Mouse (Mus musculus) ES-E14 (cell line): ENCODE measurements around the gene Tm9sf4. TPM values are rescaled to one million over a fixed set of nuclear protein-coding genes. Genes with fewer than 3 reads are reported as not detected.

Experiments used
- DNase-seq: peaks from one replicate; pipeline ENCODE4 v3.0.0-alpha.2; 2013; ENCODE audit warnings: low read depth, low spot score
- H3K27ac ChIP-seq: 2 replicates; pipeline ENCODE4 v1.5.1; 2012; ENCODE audit warnings: low read depth, mild to moderate bottlenecking, low read length, moderate library complexity, mixed read lengths; ENCODE audit not compliant: poor library complexity, insufficient read depth, severe bottlenecking
- H3K36me3 ChIP-seq: 2 replicates; pipeline ENCODE4 v1.6.1; 2012; ENCODE audit warnings: mild to moderate bottlenecking, low read length, moderate library complexity, mixed read lengths; ENCODE audit not compliant: control insufficient read depth, poor library complexity, insufficient read depth, severe bottlenecking
- H3K4me1 ChIP-seq, 2 experiments: fragments of 150-350 bp in 1 of 2; sonication (generic) in 1 of 2; 2 replicates each; pipeline ENCODE4 v1.6.1; 2012; ENCODE audit warnings: low read length in 2 of 2, mild to moderate bottlenecking in 1 of 2, mixed read lengths in 1 of 2; ENCODE audit not compliant: control insufficient read depth in 2 of 2, insufficient read depth in 2 of 2, poor library complexity in 1 of 2
- H3K4me3 ChIP-seq, 2 experiments: fragments of 150-350 bp in 1 of 2; sonication (generic) in 1 of 2; 2 replicates each; pipeline ENCODE4 v1.5.1; 2012; ENCODE audit warnings: low read length in 2 of 2, low read depth in 1 of 2, mild to moderate bottlenecking in 1 of 2, mixed read lengths in 1 of 2; ENCODE audit not compliant: insufficient read depth in 1 of 2, poor library complexity in 1 of 2, severe bottlenecking in 1 of 2
- H3K9ac ChIP-seq: 2 replicates; pipeline ENCODE4 v1.6.1; 2012; ENCODE audit warnings: low read depth, mild to moderate bottlenecking, low read length, mixed read lengths; ENCODE audit not compliant: poor library complexity, insufficient read depth, severe bottlenecking
- H3K9me3 ChIP-seq: fragments of 150-350 bp; sonication (generic); 2 replicates; pipeline ENCODE4 v1.6.1; 2012; ENCODE audit warnings: low read depth, mild to moderate bottlenecking, low read length; ENCODE audit not compliant: control insufficient read depth, insufficient read depth
- CHD2 ChIP-seq: IDR thresholded peaks from 2 replicates; pipeline ENCODE4 v1.6.1; 2014; ENCODE audit warnings: mild to moderate bottlenecking, low read depth, low read length, inconsistent platforms
- HCFC1 ChIP-seq: IDR thresholded peaks from 2 replicates; pipeline ENCODE4 v1.6.1; 2012; ENCODE audit warnings: low read length, inconsistent platforms, borderline replicate concordance; ENCODE audit not compliant: insufficient read depth
- MAFK ChIP-seq: IDR thresholded peaks from 2 replicates; pipeline ENCODE4 v1.6.1; 2014; ENCODE audit warnings: mild to moderate bottlenecking, low read depth, low read length, inconsistent platforms; ENCODE audit not compliant: insufficient read depth
- ZC3H11A ChIP-seq: IDR thresholded peaks from 2 replicates; pipeline ENCODE4 v1.6.1; 2012; ENCODE audit warnings: low read depth, mild to moderate bottlenecking, inconsistent platforms, low read length, borderline replicate concordance
- ZNF384 ChIP-seq: IDR thresholded peaks from 2 replicates; pipeline ENCODE4 v1.6.1; 2012; ENCODE audit warnings: low read depth, low read length, inconsistent platforms
- in situ Hi-C, 2 experiments: fragments of 600-800 bp; cut with MboI; formaldehyde crosslinking; loops; one replicate each; pipeline ENCODE4 v1.15.1; 2025; ENCODE audit warnings: low sequenced_read_pairs in 2 of 2, inconsistent platforms in 1 of 2; ENCODE audit not compliant: unreplicated experiment in 2 of 2
- total RNA-seq: library from RNA; depleted of rRNA; stranded (reverse); fragments of 300-350 nt; gene quantifications from 2 replicates; pipeline ENCODE4 v1.2.3, GENCODE M21; 2012

Gene Tm9sf4
- total RNA-seq, 1 experiment, result 62.8 TPM

- no peaks in the 10 kb centered on the region for H3K9me3 ChIP-seq
- in situ Hi-C loops, result loop anchor here in 1 of 2 experiments (25.0 kb wide), 1 partner anchor 219 kb away; the partner anchor contains the start of gene Mylk2
Observed at GRCm38 (mm10) chr2:153131019-153131418, 30.1 kb upstream of the Tm9sf4 start.

GRCm38 (mm10) chr2:153134237-153134636 is 26.9 kb upstream of the Tm9sf4 start:
- in situ Hi-C loops, result loop anchor here in 1 of 2 experiments (25.0 kb wide), 1 partner anchor 222 kb away; the partner anchor contains the start of gene Mylk2
- TF ChIP-seq ZC3H11A, result no peak
- TF ChIP-seq HCFC1, result no peak
- no peak for TF ChIP-seq MAFK
- no peak for TF ChIP-seq CHD2
- no peak for TF ChIP-seq ZNF384
- H3K4me3 ChIP-seq, result no peak overlapping the region
- no peak overlapping the region for H3K9ac ChIP-seq
- no peak overlapping the region for H3K27ac ChIP-seq
- no peak for DNase-seq
- no peaks in the 10 kb centered on the region for H3K9me3 ChIP-seq
- peaks cover 12% of the 10 kb centered on the region; the same call in 1 of the 2 replicates for H3K36me3 ChIP-seq
- no peaks in the 10 kb centered on the region for H3K4me1 ChIP-seq

More at GRCm38 (mm10) chr2:153131019-153131418, 30.1 kb upstream of the Tm9sf4 start:
- no peak overlapping the region for H3K9ac ChIP-seq
- no peak for DNase-seq
- H3K4me1 ChIP-seq, result no peaks in the 10 kb centered on the region
- no peak overlapping the region for H3K27ac ChIP-seq
- TF ChIP-seq ZNF384 (no peak), HCFC1 (no peak), CHD2 (no peak), MAFK (no peak), ZC3H11A (no peak; the same call in 1 of the 2 replicates)
- H3K4me3 ChIP-seq, result no peak overlapping the region
- peaks cover 8% of the 10 kb centered on the region; the same call in 1 of the 2 replicates for H3K36me3 ChIP-seq

- Histone ChIP-seq H3K4me1 (peaks cover 0 to 5% of the 10 kb centered on the region in 2 experiments; a peak in 1 of 4 replicates), H3K4me3 (no peak overlapping the region), H3K9me3 (no peaks in the 10 kb centered on the region), H3K9ac (no peak overlapping the region), H3K36me3 (peaks cover 14% of the 10 kb centered on the region; the same call in 1 of the 2 replicates), H3K27ac (no peak overlapping the region)
- no peak for TF ChIP-seq HCFC1
- TF ChIP-seq ZNF384, result no peak
- no peak for TF ChIP-seq ZC3H11A
- no peak for TF ChIP-seq MAFK
- no peak for TF ChIP-seq CHD2
- in situ Hi-C loops, result loop anchor here in 1 of 2 experiments (25.0 kb wide), 1 partner anchor 224 kb away; the partner anchor contains the start of gene Mylk2
- DNase-seq, result no peak
Observed at GRCm38 (mm10) chr2:153136211-153136610, 24.9 kb upstream of the Tm9sf4 start.

- no peak for DNase-seq
- H3K36me3 ChIP-seq, result peaks cover 6% of the 10 kb centered on the region; the same call in 1 of the 2 replicates
- no peak overlapping the region for H3K27ac ChIP-seq
- no peak overlapping the region for H3K4me3 ChIP-seq
- in situ Hi-C loops, result loop anchor here in 1 of 2 experiments (25.0 kb wide), 1 partner anchor 227 kb away; the partner anchor contains the start of gene Mylk2
- peaks cover 0 to 5% of the 10 kb centered on the region in 2 experiments; a peak in 1 of 4 replicates for H3K4me1 ChIP-seq
- TF ChIP-seq CHD2 (no peak), HCFC1 (no peak), MAFK (no peak), ZC3H11A (no peak), ZNF384 (no peak; the same call in 1 of the 2 replicates)
- H3K9ac ChIP-seq, result no peak overlapping the region
- no peaks in the 10 kb centered on the region for H3K9me3 ChIP-seq
Observed at GRCm38 (mm10) chr2:153139158-153139557, 21.9 kb upstream of the Tm9sf4 start.
